14 mouse cellular contexts compared by ENCODE assay signal in the genomic region with DNA sequence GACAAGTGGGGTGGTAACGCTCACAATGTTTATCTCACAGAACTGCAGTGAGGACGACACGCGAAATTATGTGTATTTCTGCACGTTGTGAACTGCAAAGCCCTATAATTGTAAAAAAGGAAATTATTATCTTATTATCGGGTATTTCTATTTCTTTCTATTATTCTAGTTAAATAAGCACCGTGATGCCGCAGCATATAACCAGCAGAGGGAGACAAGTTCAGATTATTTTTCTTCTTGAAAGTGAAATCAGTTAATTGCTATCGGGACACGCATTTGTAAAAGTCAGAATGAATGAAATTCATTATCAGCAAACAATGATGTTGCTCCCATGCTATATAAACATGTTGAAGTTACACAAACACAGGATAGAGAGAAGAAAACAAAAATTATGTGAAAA.
A peak's percentile ranks its signal among the peaks of the same experiment; 100 is the strongest.
DNase-seq lines count a peak whose midpoint lies in the region; ATAC-seq and TF ChIP-seq lines count a peak whose summit lies in the region.
"Had no signal": no experiment of that assay in that cellular context is flagged by ENCODE, and none has a peak within 500 bp of the region (broad histone marks: within the 10 kb centered on the region; RNA-seq: fewer than 3 reads in every experiment).

No protein-coding gene starts in this region.

- H3K36me3 ChIP-seq in forebrain, embryonic 14.5 days (ENCODE audit: control insufficient read depth, insufficient read depth, low read length): no peaks in the 10 kb centered on the region
- no peaks in the 10 kb centered on the region for H3K36me3 ChIP-seq in forebrain, embryonic 10.5 days (replicated peaks)
- H3K36me3 ChIP-seq in hindbrain, postnatal 0 days (ENCODE audit: insufficient read depth, low read length): no peaks in the 10 kb centered on the region
- no peaks in the 10 kb centered on the region for H3K36me3 ChIP-seq in hindbrain, embryonic 13.5 days
- H3K36me3 ChIP-seq in midbrain, postnatal 0 days (ENCODE audit: insufficient read depth, low read length): no peaks in the 10 kb centered on the region
- H3K36me3 ChIP-seq in midbrain, embryonic 13.5 days: no peaks in the 10 kb centered on the region
- no peaks in the 10 kb centered on the region for H3K36me3 ChIP-seq in stomach, postnatal 0 days (ENCODE audit: control insufficient read depth, insufficient read depth, low read length)
- H3K36me3 ChIP-seq: embryonic facial prominence, embryonic 13.5 days had no signal

- H3K4me1 ChIP-seq in forebrain, embryonic 14.5 days (ENCODE audit: control insufficient read depth, insufficient read depth, low read length): no peaks in the 10 kb centered on the region
- H3K4me1 ChIP-seq in forebrain, embryonic 10.5 days: peaks cover 9% of the 10 kb centered on the region
- H3K4me1 ChIP-seq in hindbrain, postnatal 0 days (ENCODE audit: insufficient read depth, low read length): no peaks in the 10 kb centered on the region
- H3K4me1 ChIP-seq in hindbrain, embryonic 13.5 days (replicated peaks): 0 out of 2 replicates have a peak, but pooled peaks cover 5% of the 10 kb centered on the region
- H3K4me1 ChIP-seq in midbrain, postnatal 0 days (ENCODE audit: insufficient read depth, low read length): no peaks in the 10 kb centered on the region
- 0 out of 2 replicates have a peak, but pooled peaks cover 4% of the 10 kb centered on the region for H3K4me1 ChIP-seq in midbrain, embryonic 13.5 days (replicated peaks)
- H3K4me1 ChIP-seq in stomach, postnatal 0 days (replicated peaks; ENCODE audit: control insufficient read depth, insufficient read depth): no peaks in the 10 kb centered on the region
- H3K4me1 ChIP-seq: embryonic facial prominence, embryonic 13.5 days had no signal

- no peak overlapping the region for H3K4me3 ChIP-seq in forebrain, embryonic 14.5 days (ENCODE audit: low read depth, low read length)
- H3K4me3 ChIP-seq in forebrain, embryonic 10.5 days: no peak overlapping the region
- no peak overlapping the region for H3K4me3 ChIP-seq in hindbrain, postnatal 0 days (ENCODE audit: low read length)
- H3K4me3 ChIP-seq in hindbrain, embryonic 13.5 days: no peak overlapping the region
- no peak overlapping the region for H3K4me3 ChIP-seq in midbrain, postnatal 0 days (ENCODE audit: low read depth, low read length)
- no peak overlapping the region for H3K4me3 ChIP-seq in midbrain, embryonic 13.5 days (replicated peaks)
- H3K4me3 ChIP-seq in stomach, postnatal 0 days (ENCODE audit: low read depth, low read length): no peak overlapping the region
- H3K4me3 ChIP-seq: embryonic facial prominence, embryonic 13.5 days; myocyte had no signal

- DNase-seq in forebrain, embryonic 14.5 days (ENCODE audit: low spot score): peak; percentile 72
- DNase-seq in forebrain, embryonic 10.5 days (ENCODE audit: extremely low spot score, low spot score): no peak
- DNase-seq in hindbrain, postnatal 0 days (ENCODE audit: low spot score): peak; percentile 74
- DNase-seq in midbrain, postnatal 0 days (ENCODE audit: low spot score): peak; percentile 69
- no peak for DNase-seq in stomach, postnatal 0 days (ENCODE audit: low spot score)
- DNase-seq in urinary bladder, postnatal 25 days (ENCODE audit: low spot score): no peak
- DNase-seq: liver; right cerebral cortex, adult 18-20 months had no signal

- H3K4me2 ChIP-seq in forebrain, embryonic 14.5 days (ENCODE audit: low read length): no peak overlapping the region
- H3K4me2 ChIP-seq in hindbrain, postnatal 0 days (ENCODE audit: low read depth, low read length): peak overlapping the region; percentile 42
- no peak overlapping the region for H3K4me2 ChIP-seq in hindbrain, embryonic 13.5 days
- H3K4me2 ChIP-seq in midbrain, postnatal 0 days (ENCODE audit: low read depth, low read length, poor library complexity, severe bottlenecking): no peak overlapping the region
- H3K4me2 ChIP-seq in midbrain, embryonic 13.5 days (replicated peaks): no peak overlapping the region
- no peak overlapping the region for H3K4me2 ChIP-seq in stomach, postnatal 0 days (replicated peaks; ENCODE audit: low read depth)
- H3K4me2 ChIP-seq: embryonic facial prominence, embryonic 13.5 days had no signal

- H3K9ac ChIP-seq in forebrain, embryonic 14.5 days (ENCODE audit: low read length): no peak overlapping the region
- H3K9ac ChIP-seq in hindbrain, postnatal 0 days (replicated peaks; ENCODE audit: low read length): no peak overlapping the region
- no peak overlapping the region for H3K9ac ChIP-seq in hindbrain, embryonic 13.5 days
- H3K9ac ChIP-seq in midbrain, postnatal 0 days (replicated peaks; ENCODE audit: low read length, poor library complexity, severe bottlenecking): no peak overlapping the region
- H3K9ac ChIP-seq in midbrain, embryonic 13.5 days (replicated peaks): no peak overlapping the region
- H3K9ac ChIP-seq in stomach, postnatal 0 days (ENCODE audit: low read length): no peak overlapping the region
- H3K9ac ChIP-seq: embryonic facial prominence, embryonic 13.5 days had no signal

- no peak overlapping the region for H3K27ac ChIP-seq in forebrain, embryonic 14.5 days (ENCODE audit: low read depth, low read length)
- no peak overlapping the region for H3K27ac ChIP-seq in forebrain, embryonic 10.5 days
- H3K27ac ChIP-seq in hindbrain, postnatal 0 days: no peak overlapping the region
- no peak overlapping the region for H3K27ac ChIP-seq in hindbrain, embryonic 13.5 days
- no peak overlapping the region for H3K27ac ChIP-seq in midbrain, postnatal 0 days (ENCODE audit: low read depth, low read length)
- no peak overlapping the region for H3K27ac ChIP-seq in midbrain, embryonic 13.5 days
- H3K27ac ChIP-seq in stomach, postnatal 0 days (replicated peaks): no peak overlapping the region
- H3K27ac ChIP-seq: embryonic facial prominence, embryonic 13.5 days; macrophage had no signal

- TF ChIP-seq EP300 in stomach, postnatal 0 days (optimal IDR thresholded peaks at IDR 0.05): no peak

- no peaks in the 10 kb centered on the region for H3K27me3 ChIP-seq in forebrain, embryonic 14.5 days (replicated peaks; ENCODE audit: control insufficient read depth, insufficient read depth, low read length)
- H3K27me3 ChIP-seq in forebrain, embryonic 10.5 days (ENCODE audit: poor library complexity, severe bottlenecking): no peaks in the 10 kb centered on the region
- no peaks in the 10 kb centered on the region for H3K27me3 ChIP-seq in hindbrain, postnatal 0 days (ENCODE audit: insufficient read depth, low read length)
- H3K27me3 ChIP-seq in hindbrain, embryonic 13.5 days: no peaks in the 10 kb centered on the region
- no peaks in the 10 kb centered on the region for H3K27me3 ChIP-seq in midbrain, postnatal 0 days (ENCODE audit: insufficient read depth, low read length)
- H3K27me3 ChIP-seq in midbrain, embryonic 13.5 days: no peaks in the 10 kb centered on the region
- no peaks in the 10 kb centered on the region for H3K27me3 ChIP-seq in stomach, postnatal 0 days (ENCODE audit: control insufficient read depth, insufficient read depth, low read length)
- H3K27me3 ChIP-seq: embryonic facial prominence, embryonic 13.5 days had no signal

- H3K9me3 ChIP-seq in forebrain, embryonic 14.5 days (replicated peaks; ENCODE audit: control insufficient read depth, low read length): no peaks in the 10 kb centered on the region
- H3K9me3 ChIP-seq in forebrain, embryonic 10.5 days: no peaks in the 10 kb centered on the region
- no peaks in the 10 kb centered on the region for H3K9me3 ChIP-seq in hindbrain, postnatal 0 days (ENCODE audit: low read length)
- H3K9me3 ChIP-seq in hindbrain, embryonic 13.5 days: no peaks in the 10 kb centered on the region
- no peaks in the 10 kb centered on the region for H3K9me3 ChIP-seq in midbrain, postnatal 0 days (ENCODE audit: low read length)
- H3K9me3 ChIP-seq in midbrain, embryonic 13.5 days: no peaks in the 10 kb centered on the region
- H3K9me3 ChIP-seq in stomach, postnatal 0 days (ENCODE audit: control insufficient read depth, low read length): no peaks in the 10 kb centered on the region
- H3K9me3 ChIP-seq: embryonic facial prominence, embryonic 13.5 days had no signal

- TF ChIP-seq CTCF in hindbrain, postnatal 0 days (IDR thresholded peaks at IDR 0.05; ENCODE audit: low read depth): peak; percentile 66
- TF ChIP-seq CTCF in midbrain, postnatal 0 days (IDR thresholded peaks at IDR 0.05): peak; percentile 77
- TF ChIP-seq CTCF in stomach, postnatal 0 days (IDR thresholded peaks at IDR 0.05; ENCODE audit: low read depth): peak; percentile 62

- no peak for ATAC-seq in forebrain, embryonic 14.5 days
- no peak for ATAC-seq in hindbrain, postnatal 0 days
- ATAC-seq in hindbrain, embryonic 13.5 days (ENCODE audit: low FRiP score): no peak
- ATAC-seq in midbrain, postnatal 0 days (ENCODE audit: low FRiP score): no peak
- no peak for ATAC-seq in midbrain, embryonic 13.5 days
- no peak for ATAC-seq in stomach, postnatal 0 days (ENCODE audit: low FRiP score, low TSS enrichment)
- ATAC-seq: inflammation-experienced regulatory T-cells, adult 6 months had no signal

- WGBS in forebrain, embryonic 14.5 days: 59% methylated on average over 10 of the region's 10 CpGs
- 80% methylated on average over 10 of the region's 10 CpGs for WGBS in forebrain, embryonic 10.5 days
- WGBS in hindbrain, postnatal 0 days: 53% methylated on average over 10 of the region's 10 CpGs
- 68% methylated on average over 10 of the region's 10 CpGs for WGBS in hindbrain, embryonic 13.5 days
- 53% methylated on average over 10 of the region's 10 CpGs for WGBS in midbrain, postnatal 0 days
- WGBS in midbrain, embryonic 13.5 days: 65% methylated on average over 10 of the region's 10 CpGs
- 47% methylated on average over 10 of the region's 10 CpGs for WGBS in stomach, postnatal 0 days

Comparison
In these comparisons a context has a peak if more than half of its experiments do, and no peak if none do; other contexts are left out.
1. DNase-seq: peak in forebrain, embryonic 14.5 days (single experiment), hindbrain, postnatal 0 days (single experiment) and midbrain, postnatal 0 days (single experiment); none in forebrain, embryonic 10.5 days (single experiment), stomach, postnatal 0 days (single experiment) and urinary bladder, postnatal 25 days (single experiment).
2. Peak in every context shown above with its lines, with median percentiles within 50 percentile points of each other: CTCF ChIP-seq.